Mouse (Mus musculus) liver, embryonic 15.5 days (tissue): ENCODE measurements around the gene Gm37240. TPM values are rescaled to one million over a fixed set of nuclear protein-coding genes. Genes with fewer than 3 reads are reported as not detected.

Experiments used
- ATAC-seq: fragments of 200-750 bp; cut with Nextera tagmentation; 2 replicates; pipeline ENCODE4 v1.8.0; 2017; ENCODE audit warnings: moderate number of reproducible peaks, mild to moderate bottlenecking, moderate library complexity; ENCODE audit not compliant: insufficient read depth
- H3K27ac ChIP-seq: fragments of 300-500 bp; sonication (generic); replicated peaks from 2 replicates; pipeline ENCODE4 v1.5.1; 2015; ENCODE audit warnings: mild to moderate bottlenecking, inconsistent platforms
- H3K27me3 ChIP-seq: fragments of 300-500 bp; sonication (generic); 2 replicates; pipeline ENCODE4 v1.6.1; 2015; ENCODE audit warnings: mild to moderate bottlenecking, inconsistent platforms
- H3K36me3 ChIP-seq: fragments of 300-500 bp; sonication (generic); replicated peaks from 2 replicates; pipeline ENCODE4 v1.6.1; 2015; ENCODE audit warnings: moderate library complexity, mild to moderate bottlenecking, inconsistent platforms
- H3K4me1 ChIP-seq: fragments of 300-500 bp; sonication (generic); replicated peaks from 2 replicates; pipeline ENCODE4 v1.6.1; 2015; ENCODE audit warnings: inconsistent platforms
- H3K4me2 ChIP-seq: fragments of 300-500 bp; sonication (generic); 2 replicates; pipeline ENCODE4 v1.6.1; 2015; ENCODE audit warnings: moderate library complexity, mild to moderate bottlenecking, inconsistent platforms
- H3K4me3 ChIP-seq: fragments of 300-500 bp; sonication (generic); replicated peaks from 2 replicates; pipeline ENCODE4 v1.5.1; 2015; ENCODE audit warnings: mild to moderate bottlenecking, inconsistent platforms
- H3K9ac ChIP-seq: fragments of 300-500 bp; sonication (generic); 2 replicates; pipeline ENCODE4 v1.6.1; 2015; ENCODE audit warnings: moderate library complexity, mild to moderate bottlenecking, inconsistent platforms
- H3K9me3 ChIP-seq: fragments of 300-500 bp; sonication (generic); replicated peaks from 2 replicates; pipeline ENCODE4 v1.6.1; 2016; ENCODE audit warnings: inconsistent platforms
- WGBS: fragments of 180-500 bp; shearing (Covaris S2); methylation state at CpG from one replicate; pipeline ENCODE4 v1.1.7; 2015; ENCODE audit warnings: mixed read lengths; ENCODE audit not compliant: insufficient replicate concordance; 5-methylcytosine and 5-hydroxymethylcytosine counted together
- polyA plus RNA-seq: library from polyadenylated mRNA; unstranded; fragments of >200 nt; fragmentation: Nextera tagmentation; extraction: Ambion mirVana; gene quantifications from 2 replicates; pipeline ENCODE4 v1.2.1, GENCODE M21; 2015

The Gm37240 gene
- polyA plus RNA-seq, 1 experiment from 2014 or later = 0.24 TPM

DNA sequence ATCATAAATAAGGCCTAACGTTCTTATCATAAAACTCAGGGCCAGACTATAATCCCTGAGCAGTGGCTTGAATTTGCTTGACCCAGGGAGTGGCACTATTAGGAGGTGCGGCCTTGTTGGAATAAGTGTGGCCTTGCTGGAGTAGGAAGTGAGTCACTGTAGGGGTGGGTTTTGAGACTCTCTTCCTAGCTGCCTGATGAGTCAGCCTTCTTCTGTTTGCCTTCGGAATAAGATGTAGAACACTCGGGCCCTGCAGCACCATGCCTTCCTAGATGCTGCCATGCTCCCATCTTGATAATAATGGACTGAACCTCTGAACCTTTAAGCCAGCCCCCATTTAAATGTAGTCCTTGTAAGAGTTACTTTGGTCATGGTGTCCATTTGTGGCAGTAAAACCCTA is 555.0 kb downstream of the Gm37240 start:
- H3K4me3 ChIP-seq = no peak overlapping the region
- H3K9ac ChIP-seq = no peak overlapping the region
- H3K4me2 ChIP-seq = no peak overlapping the region
- H3K4me1 ChIP-seq = no peaks in the 10 kb centered on the region
- WGBS = 55% methylated on average over 4 of the region's 4 CpGs
- H3K27ac ChIP-seq = no peak overlapping the region
- H3K9me3 ChIP-seq = no peaks in the 10 kb centered on the region
- no peaks in the 10 kb centered on the region for H3K27me3 ChIP-seq
- no peak for ATAC-seq
- no peaks in the 10 kb centered on the region for H3K36me3 ChIP-seq

DNA sequence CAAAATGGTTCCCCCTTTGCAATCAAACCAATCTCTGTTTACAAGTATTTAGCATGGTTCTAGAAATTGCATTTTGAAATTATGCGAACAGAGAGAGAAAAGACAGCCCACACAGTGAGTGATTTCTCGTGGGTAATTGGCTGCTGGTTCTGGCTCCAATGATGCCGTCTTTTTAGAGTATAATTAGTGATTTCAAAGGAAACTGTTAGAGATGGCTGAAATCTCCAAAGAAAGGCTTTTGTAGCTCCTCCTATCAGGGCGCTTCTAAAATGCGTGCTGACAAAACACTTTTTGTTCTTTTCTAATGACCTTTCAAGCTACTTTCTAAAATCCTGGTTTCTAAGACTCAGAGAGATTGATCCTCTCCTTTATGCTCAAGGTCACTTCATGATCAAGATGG is 569.1 kb downstream of the Gm37240 start:
- no peaks in the 10 kb centered on the region for H3K27me3 ChIP-seq
- no peak for ATAC-seq

DNA sequence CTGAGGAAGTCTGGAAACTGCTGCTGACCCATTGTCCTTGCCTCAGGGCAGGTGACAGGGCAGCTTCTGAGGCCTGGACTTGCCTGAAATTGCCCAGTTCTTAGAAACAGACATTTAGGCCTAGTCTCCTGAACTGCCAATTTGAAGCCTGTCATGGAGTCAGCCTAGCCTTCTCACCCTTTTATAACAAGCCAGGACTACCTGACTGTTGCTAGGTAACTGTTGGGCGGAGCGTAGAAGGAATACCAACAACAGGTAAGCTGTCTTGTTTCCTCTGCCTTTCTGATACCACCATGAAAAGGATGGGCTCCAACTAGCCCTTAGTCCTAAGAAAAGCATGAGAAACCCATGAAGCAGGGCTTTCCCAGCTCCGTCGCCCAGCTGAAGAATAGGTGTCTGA is 570.0 kb downstream of the Gm37240 start:
- no peak for ATAC-seq
- 73% methylated on average over 4 of the region's 4 CpGs for WGBS
- H3K9me3 ChIP-seq = no peaks in the 10 kb centered on the region
- H3K36me3 ChIP-seq = no peaks in the 10 kb centered on the region
- no peaks in the 10 kb centered on the region for H3K27me3 ChIP-seq
- no peak overlapping the region for H3K27ac ChIP-seq
- H3K9ac ChIP-seq = no peak overlapping the region
- no peaks in the 10 kb centered on the region for H3K4me1 ChIP-seq
- H3K4me2 ChIP-seq = no peak overlapping the region
- no peak overlapping the region for H3K4me3 ChIP-seq

More for the DNA sequence above, 569.1 kb downstream of the Gm37240 start:
- Histone ChIP-seq H3K4me3 (no peak overlapping the region), H3K9ac (no peak overlapping the region), H3K27ac (no peak overlapping the region), H3K9me3 (no peaks in the 10 kb centered on the region), H3K4me1 (no peaks in the 10 kb centered on the region), H3K36me3 (no peaks in the 10 kb centered on the region), H3K4me2 (no peak overlapping the region)
- WGBS = 63% methylated on average over 5 of the region's 5 CpGs

DNA sequence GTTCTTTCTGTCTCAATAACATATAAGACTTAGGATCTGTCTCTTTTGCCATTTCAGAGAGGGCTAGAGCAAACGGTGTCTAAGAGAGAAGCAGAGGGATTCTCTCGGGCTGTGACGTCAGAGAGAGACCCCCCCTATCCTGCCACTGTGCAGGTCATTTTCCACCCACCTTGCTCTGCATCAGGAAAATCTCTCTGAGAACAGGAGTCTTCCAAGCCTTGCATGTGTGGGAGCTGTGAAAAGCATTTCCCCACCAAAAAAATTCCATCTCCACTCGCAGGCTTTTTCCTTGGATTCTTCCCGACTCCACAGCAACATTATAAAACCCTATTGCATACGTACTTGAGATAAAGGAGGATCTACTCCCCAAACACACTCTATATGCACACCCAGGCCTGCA is 572.4 kb downstream of the Gm37240 start:
- Histone ChIP-seq H3K27me3 (no peaks in the 10 kb centered on the region), H3K4me3 (no peak overlapping the region), H3K9me3 (no peaks in the 10 kb centered on the region), H3K4me2 (no peak overlapping the region), H3K36me3 (no peaks in the 10 kb centered on the region), H3K9ac (no peak overlapping the region), H3K4me1 (no peaks in the 10 kb centered on the region), H3K27ac (no peak overlapping the region)
- WGBS = 70% methylated on average over 6 of the region's 6 CpGs
- no peak for ATAC-seq

DNA sequence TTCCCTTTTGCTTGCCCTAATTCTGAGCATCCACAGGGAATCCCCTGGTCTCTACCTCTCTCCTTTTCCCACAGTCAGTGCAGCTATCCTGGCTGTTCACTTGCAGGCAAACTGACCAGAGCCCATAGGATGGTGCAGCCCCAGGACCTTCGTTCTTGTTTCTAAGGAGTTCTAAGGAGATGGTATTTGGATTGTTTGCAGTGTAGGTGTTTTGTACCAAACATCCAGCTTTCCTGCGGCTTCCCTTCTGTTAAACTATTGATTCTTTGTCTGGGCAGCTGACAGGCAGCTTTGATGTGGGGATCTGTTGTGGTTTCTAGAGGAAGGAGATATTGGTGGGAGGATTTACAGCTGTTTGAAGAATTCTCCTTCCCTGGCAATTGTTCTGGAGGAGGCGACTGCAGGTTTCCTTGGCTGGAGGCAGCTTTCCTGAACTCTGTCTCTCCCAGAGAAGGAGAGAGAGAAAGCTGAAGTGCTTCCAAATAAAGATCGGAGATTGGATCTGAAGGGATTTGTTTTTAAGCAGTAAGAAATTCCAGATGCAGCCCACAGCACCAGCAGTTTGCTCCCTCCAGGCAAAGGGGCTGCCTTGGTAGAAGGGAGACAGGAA is 573.6 kb downstream of the Gm37240 start:
- H3K27ac ChIP-seq = no peak overlapping the region
- no peak for ATAC-seq
- no peaks in the 10 kb centered on the region for H3K36me3 ChIP-seq
- H3K9me3 ChIP-seq = no peaks in the 10 kb centered on the region
- no peaks in the 10 kb centered on the region for H3K27me3 ChIP-seq
- no peak overlapping the region for H3K4me3 ChIP-seq
- no peak overlapping the region for H3K4me2 ChIP-seq
- no peaks in the 10 kb centered on the region for H3K4me1 ChIP-seq
- no peak overlapping the region for H3K9ac ChIP-seq
- WGBS = 5% methylated on average over 4 of the region's 4 CpGs

DNA sequence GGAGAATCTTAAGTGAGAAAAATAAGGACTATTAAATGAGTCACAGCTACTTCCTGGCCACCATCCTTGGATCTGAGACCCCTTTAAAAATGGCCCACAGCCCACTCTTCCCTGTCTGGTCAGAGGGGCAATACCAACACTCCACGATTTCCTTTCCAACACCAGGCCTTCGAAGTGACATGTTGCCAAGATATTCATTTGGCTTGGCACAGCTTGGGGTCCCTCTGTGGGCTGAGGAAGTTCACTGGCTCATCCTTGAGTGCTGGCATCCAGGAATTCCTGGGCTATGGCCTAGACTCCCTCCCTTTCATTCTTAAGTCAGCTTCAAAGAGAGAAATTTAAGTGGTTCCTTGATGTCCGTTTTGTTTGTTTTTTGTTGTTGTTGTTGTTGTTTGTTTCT is 576.1 kb downstream of the Gm37240 start:
- no peak overlapping the region for H3K9ac ChIP-seq
- H3K27me3 ChIP-seq = no peaks in the 10 kb centered on the region
- 58% methylated on average over 3 of the region's 3 CpGs for WGBS
- no peak for ATAC-seq
- H3K9me3 ChIP-seq = no peaks in the 10 kb centered on the region
- no peaks in the 10 kb centered on the region for H3K4me1 ChIP-seq
- no peaks in the 10 kb centered on the region for H3K36me3 ChIP-seq
- H3K4me3 ChIP-seq = no peak overlapping the region
- no peak overlapping the region for H3K27ac ChIP-seq
- no peak overlapping the region for H3K4me2 ChIP-seq

DNA sequence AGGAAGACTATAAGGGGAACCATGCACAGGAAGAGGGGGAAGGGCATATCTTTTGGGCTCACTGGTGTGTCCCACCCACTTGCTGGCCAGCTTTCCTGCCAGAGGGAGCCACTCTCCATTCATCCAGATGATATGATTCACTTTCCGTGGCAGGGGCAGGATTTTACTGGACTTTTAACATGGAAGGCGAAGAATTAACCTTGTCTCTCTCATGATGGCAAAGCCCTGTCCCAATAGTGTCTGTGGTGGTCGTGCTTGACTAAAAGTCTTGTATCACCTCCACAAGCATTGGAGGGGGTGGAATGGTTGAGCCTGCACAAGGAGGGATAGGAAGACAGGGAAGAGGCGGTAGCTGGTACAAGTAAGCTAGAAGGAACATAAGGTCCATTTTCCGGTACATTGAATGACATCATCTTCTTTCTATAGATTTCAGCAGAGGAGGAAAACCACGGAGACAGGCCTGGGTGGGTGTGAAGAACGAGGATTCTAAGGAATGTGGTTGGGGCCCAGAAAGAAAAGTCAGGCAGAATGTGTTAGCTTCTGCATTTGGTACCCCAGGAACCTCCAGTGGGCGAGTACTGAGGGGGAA is 576.8 kb downstream of the Gm37240 start:
- no peak overlapping the region for H3K9ac ChIP-seq
- H3K27me3 ChIP-seq = no peaks in the 10 kb centered on the region
- H3K4me3 ChIP-seq = no peak overlapping the region
- H3K27ac ChIP-seq = no peak overlapping the region
- no peak overlapping the region for H3K4me2 ChIP-seq
- no peaks in the 10 kb centered on the region for H3K9me3 ChIP-seq
- 42% methylated on average over 8 of the region's 8 CpGs for WGBS
- H3K4me1 ChIP-seq = no peaks in the 10 kb centered on the region
- no peaks in the 10 kb centered on the region for H3K36me3 ChIP-seq
- ATAC-seq = no peak

DNA sequence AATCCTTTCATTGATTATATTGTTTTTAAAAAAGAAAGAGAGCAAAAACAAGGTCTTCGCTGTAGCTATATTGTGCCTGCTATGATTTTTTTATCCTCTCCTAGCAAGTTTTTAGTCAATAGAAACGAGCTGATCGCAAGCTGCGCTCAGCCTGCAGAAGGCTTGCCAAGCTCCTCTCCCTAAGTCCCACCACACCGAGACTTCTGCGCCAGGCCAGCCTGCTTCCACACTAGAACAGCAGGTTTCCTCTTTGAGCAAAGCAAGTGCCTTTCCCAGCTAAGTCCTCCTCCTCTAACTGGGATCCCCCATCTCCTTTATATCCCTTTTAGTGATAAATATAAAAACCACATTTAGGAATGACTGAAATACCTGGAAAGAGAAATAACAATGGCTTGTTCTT is 578.1 kb downstream of the Gm37240 start:
- Histone ChIP-seq H3K36me3 (no peaks in the 10 kb centered on the region), H3K27ac (no peak overlapping the region), H3K9ac (no peak overlapping the region), H3K27me3 (no peaks in the 10 kb centered on the region), H3K9me3 (no peaks in the 10 kb centered on the region), H3K4me3 (no peak overlapping the region), H3K4me1 (no peaks in the 10 kb centered on the region), H3K4me2 (no peak overlapping the region)
- ATAC-seq = no peak
- 69% methylated on average over 6 of the region's 6 CpGs for WGBS

DNA sequence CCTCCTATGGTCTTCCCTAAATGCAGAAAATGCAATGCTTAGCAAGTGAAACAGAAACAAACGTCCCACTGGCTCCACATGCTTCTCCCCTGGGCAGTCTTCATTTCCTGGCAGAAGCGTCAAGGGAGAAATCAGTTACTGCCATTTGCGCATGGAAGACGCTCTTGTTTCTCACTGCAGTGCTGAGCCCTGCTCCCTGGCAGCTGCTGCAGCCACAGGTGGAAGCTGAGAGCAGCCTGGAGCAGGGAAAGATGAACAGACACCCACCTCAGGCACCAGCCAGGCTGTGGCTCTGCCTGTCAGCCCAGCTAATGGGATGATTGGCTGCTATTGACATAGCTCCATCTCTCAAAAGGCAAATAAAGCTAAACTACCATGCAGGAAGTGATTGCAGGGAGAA is 578.6 kb downstream of the Gm37240 start:
- ATAC-seq = no peak
- Histone ChIP-seq H3K9ac (no peak overlapping the region), H3K27ac (no peak overlapping the region), H3K36me3 (no peaks in the 10 kb centered on the region), H3K9me3 (no peaks in the 10 kb centered on the region), H3K27me3 (no peaks in the 10 kb centered on the region), H3K4me1 (no peaks in the 10 kb centered on the region), H3K4me2 (no peak overlapping the region), H3K4me3 (no peak overlapping the region)
- 65% methylated on average over 4 of the region's 4 CpGs for WGBS

DNA sequence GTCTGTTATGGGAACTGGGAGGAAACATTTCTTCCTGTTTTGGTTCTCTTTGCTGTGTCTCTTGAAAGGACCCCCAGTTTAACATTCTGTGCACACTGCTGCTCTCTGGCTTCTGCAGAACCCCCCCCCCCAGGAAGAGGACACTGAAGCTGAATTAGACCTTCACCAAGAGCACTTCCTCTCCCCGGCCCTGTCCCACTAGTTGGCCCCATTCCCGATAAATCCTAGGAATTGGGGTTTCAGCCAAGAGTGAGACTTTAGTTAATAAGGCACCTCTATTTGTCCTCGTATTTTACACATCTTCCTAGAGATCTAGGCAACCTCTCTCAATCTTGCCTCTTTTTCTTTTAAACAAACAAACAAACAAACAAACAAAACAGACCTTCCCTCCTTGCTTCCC is 585.5 kb downstream of the Gm37240 start:
- ATAC-seq = no peak
- no peak overlapping the region for H3K27ac ChIP-seq
- H3K9ac ChIP-seq = no peak overlapping the region
- H3K36me3 ChIP-seq = no peaks in the 10 kb centered on the region
- 50% methylated on average over 3 of the region's 3 CpGs for WGBS
- H3K27me3 ChIP-seq = no peaks in the 10 kb centered on the region
- no peak overlapping the region for H3K4me3 ChIP-seq
- H3K4me2 ChIP-seq = no peak overlapping the region
- H3K4me1 ChIP-seq = no peaks in the 10 kb centered on the region
- no peaks in the 10 kb centered on the region for H3K9me3 ChIP-seq

DNA sequence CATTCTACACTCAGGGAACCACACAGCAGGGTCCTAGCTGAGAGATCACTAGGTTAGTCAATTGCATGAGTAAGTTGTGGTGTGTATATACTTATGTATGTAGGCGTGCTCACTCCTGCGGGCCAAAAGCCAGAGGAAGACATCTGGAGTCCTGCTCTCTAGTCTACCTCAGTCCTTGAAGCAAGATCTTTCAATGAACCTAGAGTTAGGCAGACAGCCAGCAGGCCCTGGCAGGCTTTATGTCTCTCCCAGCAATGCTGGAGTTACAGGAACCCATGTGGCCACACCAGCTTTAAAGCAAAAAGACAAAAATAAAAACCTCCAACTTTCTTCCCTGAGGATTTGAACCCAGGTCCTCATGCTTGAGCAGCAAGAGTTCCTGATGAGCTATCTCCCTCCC is 586.0 kb downstream of the Gm37240 start:
- Histone ChIP-seq H3K4me1 (no peaks in the 10 kb centered on the region), H3K27ac (no peak overlapping the region), H3K36me3 (no peaks in the 10 kb centered on the region), H3K27me3 (no peaks in the 10 kb centered on the region), H3K4me2 (no peak overlapping the region), H3K4me3 (no peak overlapping the region), H3K9ac (no peak overlapping the region), H3K9me3 (no peaks in the 10 kb centered on the region)
- no peak for ATAC-seq
- 75% methylated on average over 2 of the region's 2 CpGs for WGBS
